Mouse (Mus musculus) kidney, embryonic 14.5 days (tissue): Measurements from ENCODE around the gene Pcyt2. TPM values are rescaled to one million over a fixed set of nuclear protein-coding genes. Genes with fewer than 3 reads are reported as not detected.
A peak's percentile ranks its signal among the peaks of the same experiment; 100 is the strongest.

Experiments used
- ATAC-seq: fragments of 200-750 bp; cut with Nextera tagmentation; 2 replicates; pipeline ENCODE4 v1.8.0; 2017; ENCODE audit warnings: moderate number of reproducible peaks, mild to moderate bottlenecking, moderate TSS enrichment, moderate library complexity; ENCODE audit not compliant: low FRiP score, low TSS enrichment
- H3K27ac ChIP-seq: fragments of 300-500 bp; sonication (generic); 2 replicates; pipeline ENCODE4 v1.5.1; 2014; ENCODE audit warnings: low read depth, mild to moderate bottlenecking, low read length, moderate library complexity, mixed read lengths
- H3K27me3 ChIP-seq: fragments of 300-500 bp; sonication (generic); 2 replicates; pipeline ENCODE4 v1.6.1; 2014; ENCODE audit warnings: mild to moderate bottlenecking, low read length; ENCODE audit not compliant: control insufficient read depth, insufficient read depth
- H3K36me3 ChIP-seq: fragments of 300-500 bp; sonication (generic); 2 replicates; pipeline ENCODE4 v1.6.1; 2014; ENCODE audit warnings: low read length, mixed read lengths; ENCODE audit not compliant: control insufficient read depth, insufficient read depth
- H3K4me1 ChIP-seq: fragments of 300-500 bp; sonication (generic); 2 replicates; pipeline ENCODE4 v1.6.1; 2014; ENCODE audit warnings: low read length, mixed read lengths; ENCODE audit not compliant: control insufficient read depth, insufficient read depth
- H3K4me2 ChIP-seq: fragments of 300-500 bp; sonication (generic); replicated peaks from 2 replicates; pipeline ENCODE4 v1.6.1; 2014; ENCODE audit warnings: low read depth, mild to moderate bottlenecking, low read length
- H3K4me3 ChIP-seq: fragments of 300-500 bp; sonication (generic); 2 replicates; pipeline ENCODE4 v1.5.1; 2014; ENCODE audit warnings: mild to moderate bottlenecking, low read length
- H3K9ac ChIP-seq: fragments of 300-500 bp; sonication (generic); 2 replicates; pipeline ENCODE4 v1.6.1; 2014; ENCODE audit warnings: low read depth, mild to moderate bottlenecking, low read length, moderate library complexity
- H3K9me3 ChIP-seq: fragments of 300-500 bp; sonication (generic); 2 replicates; pipeline ENCODE4 v1.6.1; 2016; ENCODE audit warnings: low read length; ENCODE audit not compliant: control insufficient read depth
- WGBS: fragments of 180-500 bp; shearing (Covaris S2); extraction: QIAGEN DNeasy Blood & Tissue Kit; methylation state at CpG from one replicate; pipeline ENCODE4 v1.1.7; 2014; 5-methylcytosine and 5-hydroxymethylcytosine counted together
- polyA plus RNA-seq: library from polyadenylated mRNA; unstranded; fragments of >200 nt; fragmentation: Nextera tagmentation; extraction: Ambion mirVana; gene quantifications from 2 replicates; pipeline ENCODE4 v1.2.1, GENCODE M21; 2014

Pcyt2 gene
- polyA plus RNA-seq, 1 experiment from 2014 or later = 82.7 TPM

- no peaks in the 10 kb centered on the region for H3K9me3 ChIP-seq
- H3K36me3 ChIP-seq = peaks cover 28% of the 10 kb centered on the region
- peaks cover 35% of the 10 kb centered on the region for H3K4me1 ChIP-seq
- no peak overlapping the region; the same call in 1 of the 2 replicates for H3K4me3 ChIP-seq
- H3K27ac ChIP-seq = peak overlapping the region; percentile 76
- WGBS = 22% methylated on average over 5 of the region's 5 CpGs
- H3K27me3 ChIP-seq = no peaks in the 10 kb centered on the region
- ATAC-seq = no peak
- peak overlapping the region; percentile 20 for H3K4me2 ChIP-seq
- H3K9ac ChIP-seq = peak overlapping the region; percentile 38; the same call in 1 of the 2 replicates
These were observed 12.7 kb upstream of the Pcyt2 start for GRCm38 (mm10) chr11:120630401-120630871.

GRCm38 (mm10) chr11:120629911-120630310 is 12.2 kb upstream of the Pcyt2 start:
- H3K9ac ChIP-seq = peak overlapping the region; percentile 38
- no peaks in the 10 kb centered on the region for H3K9me3 ChIP-seq
- H3K27ac ChIP-seq = peak overlapping the region; percentile 76; the same call in 1 of the 2 replicates
- no peaks in the 10 kb centered on the region for H3K27me3 ChIP-seq
- no peak for ATAC-seq
- WGBS = 22% methylated on average over 7 of the region's 7 CpGs
- peak overlapping the region; percentile 9; the same call in 1 of the 2 replicates for H3K4me3 ChIP-seq
- H3K4me1 ChIP-seq = peaks cover 39% of the 10 kb centered on the region
- H3K36me3 ChIP-seq = peaks cover 28% of the 10 kb centered on the region
- H3K4me2 ChIP-seq = peak overlapping the region; percentile 20

- Histone ChIP-seq H3K4me1 (peaks cover 39% of the 10 kb centered on the region), H3K27ac (peak overlapping the region; percentile 53; the same call in 1 of the 2 replicates), H3K4me2 (no peak overlapping the region; the same call in 1 of the 2 replicates), H3K36me3 (peaks cover 28% of the 10 kb centered on the region), H3K4me3 (peak overlapping the region; percentile 9; the same call in 1 of the 2 replicates), H3K9me3 (no peaks in the 10 kb centered on the region), H3K9ac (peak overlapping the region; percentile 38; the same call in 1 of the 2 replicates), H3K27me3 (no peaks in the 10 kb centered on the region)
- 81% methylated on average over 23 of the region's 23 CpGs for WGBS
- no peak for ATAC-seq
These were observed 11.6 kb upstream of the Pcyt2 start for GRCm38 (mm10) chr11:120629341-120629730.

- Histone ChIP-seq H3K27me3 (no peaks in the 10 kb centered on the region), H3K4me1 (peaks cover 41% of the 10 kb centered on the region), H3K27ac (no peak overlapping the region), H3K9me3 (no peaks in the 10 kb centered on the region), H3K9ac (no peak overlapping the region), H3K4me3 (no peak overlapping the region), H3K36me3 (peaks cover 28% of the 10 kb centered on the region), H3K4me2 (no peak overlapping the region)
- no peak for ATAC-seq
- WGBS = 94% methylated on average over 23 of the region's 23 CpGs
These were observed 11.0 kb upstream of the Pcyt2 start for GRCm38 (mm10) chr11:120628601-120629340.

DNA sequence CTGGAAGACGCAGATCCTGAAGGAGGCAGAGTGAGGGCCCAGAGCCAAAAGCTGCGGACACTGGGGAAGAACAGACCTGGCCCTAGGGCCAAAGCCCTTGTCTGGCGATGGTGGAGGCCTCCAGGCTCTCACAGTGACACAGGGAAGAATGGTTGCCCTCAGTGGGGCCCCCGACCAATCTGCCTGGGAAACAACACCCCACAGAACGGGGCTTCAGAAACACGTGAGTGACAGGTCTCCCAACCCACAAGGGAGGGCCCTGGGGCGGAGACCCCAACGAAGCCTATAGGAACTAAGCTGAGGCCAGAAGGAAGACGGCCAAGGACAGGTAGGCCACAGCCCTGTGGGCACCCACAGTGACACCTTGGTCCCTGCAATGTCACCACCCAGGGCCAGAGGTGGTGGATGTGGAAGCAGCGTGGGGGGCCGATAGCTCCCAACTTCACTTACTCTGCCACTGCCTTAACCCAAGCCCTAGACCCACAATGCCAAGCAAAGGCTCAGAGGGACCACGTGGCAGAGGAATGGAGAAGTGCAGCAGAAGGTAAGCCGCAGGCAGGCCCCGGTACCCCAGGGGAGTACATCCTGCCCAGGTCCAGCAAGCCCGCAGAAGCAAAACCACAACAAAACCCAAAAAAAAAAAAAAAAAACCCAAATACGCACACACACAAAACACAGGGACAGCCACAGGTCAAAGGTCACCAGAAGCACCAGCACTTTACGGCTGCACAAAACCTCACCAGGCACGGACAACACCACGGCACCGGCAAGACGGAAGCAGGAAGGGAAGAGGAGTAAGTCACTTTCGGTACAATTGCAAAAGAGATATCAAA is 9.9 kb upstream of the Pcyt2 start:
- Histone ChIP-seq H3K4me3 (no peak overlapping the region), H3K4me2 (no peak overlapping the region), H3K27me3 (no peaks in the 10 kb centered on the region), H3K9me3 (no peaks in the 10 kb centered on the region), H3K9ac (no peak overlapping the region), H3K4me1 (peaks cover 41% of the 10 kb centered on the region), H3K36me3 (peaks cover 34% of the 10 kb centered on the region), H3K27ac (no peak overlapping the region)
- 84% methylated on average over 22 of the region's 22 CpGs for WGBS
- no peak for ATAC-seq

GRCm38 (mm10) chr11:120626785-120627467 is 9.2 kb upstream of the Pcyt2 start:
- H3K36me3 ChIP-seq = peaks cover 39% of the 10 kb centered on the region
- no peak overlapping the region for H3K27ac ChIP-seq
- no peaks in the 10 kb centered on the region for H3K9me3 ChIP-seq
- H3K4me1 ChIP-seq = peaks cover 36% of the 10 kb centered on the region
- no peak overlapping the region for H3K4me3 ChIP-seq
- no peak for ATAC-seq
- H3K4me2 ChIP-seq = no peak overlapping the region
- H3K27me3 ChIP-seq = no peaks in the 10 kb centered on the region
- no peak overlapping the region; the same call in 1 of the 2 replicates for H3K9ac ChIP-seq
- WGBS = 91% methylated on average over 11 of the region's 11 CpGs

DNA sequence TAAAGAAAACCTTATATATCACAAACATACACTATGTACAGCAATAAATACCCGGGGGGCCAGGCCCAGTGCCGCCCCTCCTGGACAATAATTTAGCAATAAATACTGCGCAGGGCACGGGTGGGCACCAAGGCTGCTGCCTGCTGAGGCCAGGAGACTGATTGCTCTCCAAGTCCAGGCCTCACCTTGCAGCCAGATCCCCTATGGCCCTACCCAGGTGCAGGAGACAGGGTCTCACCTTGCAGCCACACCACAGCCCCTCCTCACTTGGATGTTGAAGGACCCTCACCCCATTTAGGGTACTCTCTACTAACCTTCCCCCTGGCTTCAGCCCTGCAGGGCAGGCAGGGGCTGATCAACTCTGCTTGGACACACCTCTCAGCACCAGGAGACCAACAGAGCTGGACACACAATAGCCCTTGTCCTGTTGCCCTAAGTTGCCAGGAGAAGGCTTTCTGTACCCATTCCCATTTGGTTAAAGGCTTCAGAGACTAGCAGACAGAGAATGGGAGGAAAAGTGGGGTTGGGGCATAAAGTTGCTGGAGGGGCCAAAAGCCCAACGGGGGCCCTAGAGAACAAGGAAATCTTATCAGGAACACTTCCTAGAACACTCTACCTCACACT is 7.5 kb upstream of the Pcyt2 start, which contains the start of gene Sirt7:
Gene Sirt7, minus strand, starts transcription at position 89 of the 624 bp plus-strand sequence.
- no peaks in the 10 kb centered on the region for H3K27me3 ChIP-seq
- peaks cover 20% of the 10 kb centered on the region for H3K4me1 ChIP-seq
- 14% methylated on average over 5 of the region's 5 CpGs for WGBS
- peaks cover 54% of the 10 kb centered on the region for H3K36me3 ChIP-seq
- ATAC-seq = peak; percentile 22; the same call in 1 of the 2 replicates
- peak within 1 kb of the TSS; percentile 79 for H3K9ac ChIP-seq
- H3K4me3 ChIP-seq = peak within 1 kb of the TSS; percentile 97
- peak within 1 kb of the TSS; percentile 73; the same call in 1 of the 2 replicates for H3K27ac ChIP-seq
- H3K4me2 ChIP-seq = peak within 1 kb of the TSS; percentile 94
- H3K9me3 ChIP-seq = no peaks in the 10 kb centered on the region

DNA sequence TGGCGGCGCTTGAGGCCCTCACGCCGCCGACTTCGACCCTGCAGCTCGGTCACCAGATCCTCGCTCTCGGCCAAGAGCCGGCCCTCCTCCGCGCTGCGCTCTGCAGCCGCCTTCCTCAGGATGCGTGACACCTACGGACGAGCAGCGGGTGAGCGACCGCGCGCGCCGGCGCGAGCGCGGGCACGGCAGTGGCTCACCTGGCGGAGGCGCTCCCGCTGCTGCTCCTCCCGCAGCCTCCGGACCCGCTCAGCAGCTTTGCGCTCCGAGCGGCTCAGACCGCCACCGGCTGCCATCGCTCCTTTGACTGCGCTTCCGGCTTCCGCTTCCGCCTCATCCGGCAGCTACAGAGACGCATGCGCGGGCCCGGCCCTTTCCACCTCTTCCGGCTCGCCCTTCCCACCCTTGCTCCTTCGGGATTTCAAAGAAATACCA is 7.0 kb upstream of the Pcyt2 start:
- peaks cover 60% of the 10 kb centered on the region for H3K36me3 ChIP-seq

More for the DNA sequence above, 7.0 kb upstream of the Pcyt2 start:
- WGBS = under 1% methylated on average over 47 of the region's 53 CpGs
- Histone ChIP-seq H3K4me3 (peak overlapping the region; percentile 97), H3K27me3 (no peaks in the 10 kb centered on the region), H3K9ac (peak overlapping the region; percentile 79), H3K4me2 (peak overlapping the region; percentile 94), H3K9me3 (no peaks in the 10 kb centered on the region), H3K27ac (peak overlapping the region; percentile 73; the same call in 1 of the 2 replicates), H3K4me1 (peaks cover 14% of the 10 kb centered on the region)
- ATAC-seq = peak; percentile 73
